Mouse (Mus musculus) forebrain, embryonic 10.5 days (tissue): ENCODE measurements around the gene AC124108.1. TPM values are rescaled to one million over a fixed set of nuclear protein-coding genes. Genes with fewer than 3 reads are reported as not detected.

Source experiments
- DNase-seq: peaks from one replicate; pipeline ENCODE4 v3.0.0-alpha.2; 2017; ENCODE audit warnings: low spot score; ENCODE audit errors: extremely low spot score
- H3K27ac ChIP-seq: fragments of 300-500 bp; sonication (generic); 2 replicates; pipeline ENCODE4 v1.5.1; 2016; ENCODE audit warnings: mild to moderate bottlenecking
- H3K27me3 ChIP-seq: fragments of 300-500 bp; sonication (generic); 2 replicates; pipeline ENCODE4 v1.6.1; 2016; ENCODE audit warnings: mild to moderate bottlenecking; ENCODE audit not compliant: poor library complexity, severe bottlenecking
- H3K36me3 ChIP-seq: fragments of 300-500 bp; sonication (generic); replicated peaks from 2 replicates; pipeline ENCODE4 v1.6.1; 2016; ENCODE audit warnings: mild to moderate bottlenecking, moderate library complexity
- H3K4me1 ChIP-seq: fragments of 300-500 bp; sonication (generic); 2 replicates; pipeline ENCODE4 v1.6.1; 2016
- H3K4me3 ChIP-seq: fragments of 300-500 bp; sonication (generic); 2 replicates; pipeline ENCODE4 v1.5.1; 2016; ENCODE audit warnings: mild to moderate bottlenecking, moderate library complexity
- H3K9me3 ChIP-seq: fragments of 300-500 bp; sonication (generic); 2 replicates; pipeline ENCODE4 v1.6.1; 2016; ENCODE audit warnings: mild to moderate bottlenecking, moderate library complexity
- WGBS: fragments of 180-500 bp; shearing (Covaris S2); methylation state at CpG from one replicate; pipeline ENCODE4 v1.1.7; 2016; 5-methylcytosine and 5-hydroxymethylcytosine counted together
- polyA plus RNA-seq: library from polyadenylated mRNA; unstranded; fragments of >200 nt; fragmentation: Nextera tagmentation; extraction: Ambion mirVana; gene quantifications from 2 replicates; pipeline ENCODE4 v1.2.1, GENCODE M21; 2016

AC124108.1 gene
- polyA plus RNA-seq, 1 experiment from 2014 or later = 3.3 TPM

DNA sequence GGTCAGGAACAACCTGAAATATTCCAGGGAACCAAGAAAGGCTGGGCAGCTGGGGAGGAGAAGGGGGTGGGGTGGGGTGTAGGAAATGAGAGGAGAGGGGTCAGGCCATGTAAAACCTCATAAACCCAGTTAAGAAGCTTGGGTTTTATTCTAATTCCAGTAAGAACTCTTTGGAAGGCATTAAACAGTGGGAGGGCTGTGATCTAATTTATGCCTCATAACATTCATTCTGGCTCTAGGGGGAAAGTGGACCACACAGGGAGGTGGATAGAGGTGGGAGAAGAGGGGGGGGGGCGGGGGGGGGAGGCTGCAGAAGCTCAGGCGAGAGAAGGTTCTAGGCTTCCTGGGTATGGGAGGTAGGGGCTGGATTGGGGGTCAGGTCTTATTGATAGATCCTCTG lies 19.6 kb upstream of the AC124108.1 start:
- no peaks in the 10 kb centered on the region for H3K9me3 ChIP-seq
- peaks cover 52% of the 10 kb centered on the region for H3K27me3 ChIP-seq
- 54% methylated on average over 1 of the region's 2 CpGs for WGBS
- DNase-seq = no peak
- no peak overlapping the region for H3K27ac ChIP-seq
- no peak overlapping the region for H3K4me3 ChIP-seq
- H3K4me1 ChIP-seq = peaks cover 31% of the 10 kb centered on the region
- H3K36me3 ChIP-seq = no peaks in the 10 kb centered on the region

GRCm38 (mm10) chr1:132186303-132186702 lies 5.0 kb upstream of the AC124108.1 start:
- WGBS = 81% methylated on average over 4 of the region's 4 CpGs
- DNase-seq = no peak
- peaks cover 63% of the 10 kb centered on the region for H3K27me3 ChIP-seq
- H3K9me3 ChIP-seq = no peaks in the 10 kb centered on the region
- H3K4me1 ChIP-seq = peaks cover 50% of the 10 kb centered on the region
- H3K27ac ChIP-seq = no peak overlapping the region
- H3K4me3 ChIP-seq = no peak overlapping the region
- no peaks in the 10 kb centered on the region for H3K36me3 ChIP-seq

- H3K4me1 ChIP-seq = peaks cover 63% of the 10 kb centered on the region
- H3K4me3 ChIP-seq = no peak overlapping the region
- WGBS = 41% methylated on average over 9 of the region's 9 CpGs
- H3K36me3 ChIP-seq = peaks cover 3% of the 10 kb centered on the region
- DNase-seq = no peak
- no peak overlapping the region for H3K27ac ChIP-seq
- peaks cover 81% of the 10 kb centered on the region for H3K27me3 ChIP-seq
- no peaks in the 10 kb centered on the region for H3K9me3 ChIP-seq
Observed at GRCm38 (mm10) chr1:132188442-132189066, 2.7 kb upstream of the AC124108.1 start.

DNA sequence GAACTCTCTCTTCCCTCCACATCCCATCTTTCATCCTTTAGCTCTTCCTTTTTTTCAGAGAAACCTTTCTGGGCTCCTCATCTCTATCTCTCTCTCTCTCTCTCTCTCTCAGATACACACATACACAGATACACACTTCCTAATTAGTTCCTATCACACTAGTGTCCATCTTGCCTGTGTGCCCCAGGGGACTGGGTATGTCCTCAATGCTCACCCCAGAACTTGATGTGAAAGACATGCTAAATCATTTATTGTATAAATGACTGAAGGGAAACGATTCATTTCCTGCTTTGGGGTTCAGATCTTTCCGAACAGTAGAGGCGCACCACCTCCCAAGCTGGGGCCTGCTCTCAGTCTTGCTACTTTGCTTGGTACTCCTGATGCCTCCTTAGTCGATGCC lies 2.0 kb upstream of the AC124108.1 start:
- Histone ChIP-seq H3K4me1 (peaks cover 70% of the 10 kb centered on the region), H3K4me3 (peak overlapping the region; percentile 93), H3K9me3 (no peaks in the 10 kb centered on the region), H3K27ac (peak overlapping the region; percentile 100), H3K27me3 (peaks cover 83% of the 10 kb centered on the region), H3K36me3 (peaks cover 5% of the 10 kb centered on the region)
- 53% methylated on average over 4 of the region's 4 CpGs for WGBS
- DNase-seq = no peak

DNA sequence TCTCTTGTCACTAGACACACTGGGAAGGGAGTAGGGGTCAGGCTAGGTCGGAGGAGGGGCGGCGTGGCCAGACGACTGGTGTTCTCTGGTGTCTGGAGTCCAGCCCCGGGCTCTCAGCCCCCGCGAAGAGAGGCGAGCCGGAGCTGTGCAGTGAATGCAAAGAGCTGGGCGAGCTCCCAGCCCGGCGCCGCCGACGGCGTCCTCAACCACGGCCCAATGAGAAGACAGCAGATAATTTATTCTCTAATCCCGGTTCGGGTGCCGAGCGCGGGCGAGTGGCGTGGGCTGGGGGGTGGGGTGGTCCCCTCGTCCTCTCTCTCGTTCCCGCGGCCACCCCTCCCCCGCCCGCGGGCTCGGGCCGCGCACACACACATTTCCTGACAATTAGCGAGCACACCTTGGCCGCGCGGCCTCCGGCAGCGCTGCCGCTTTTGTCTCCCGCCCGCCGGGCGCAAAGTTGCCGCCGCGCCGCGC lies 1.2 kb upstream of the AC124108.1 start:
- Histone ChIP-seq H3K27ac (peak overlapping the region; percentile 100), H3K36me3 (peaks cover 9% of the 10 kb centered on the region), H3K4me3 (peak overlapping the region; percentile 93), H3K27me3 (peaks cover 92% of the 10 kb centered on the region), H3K4me1 (peaks cover 78% of the 10 kb centered on the region), H3K9me3 (no peaks in the 10 kb centered on the region)
- WGBS = under 1% methylated on average over 44 of the region's 50 CpGs
- peak; percentile 85 for DNase-seq

DNA sequence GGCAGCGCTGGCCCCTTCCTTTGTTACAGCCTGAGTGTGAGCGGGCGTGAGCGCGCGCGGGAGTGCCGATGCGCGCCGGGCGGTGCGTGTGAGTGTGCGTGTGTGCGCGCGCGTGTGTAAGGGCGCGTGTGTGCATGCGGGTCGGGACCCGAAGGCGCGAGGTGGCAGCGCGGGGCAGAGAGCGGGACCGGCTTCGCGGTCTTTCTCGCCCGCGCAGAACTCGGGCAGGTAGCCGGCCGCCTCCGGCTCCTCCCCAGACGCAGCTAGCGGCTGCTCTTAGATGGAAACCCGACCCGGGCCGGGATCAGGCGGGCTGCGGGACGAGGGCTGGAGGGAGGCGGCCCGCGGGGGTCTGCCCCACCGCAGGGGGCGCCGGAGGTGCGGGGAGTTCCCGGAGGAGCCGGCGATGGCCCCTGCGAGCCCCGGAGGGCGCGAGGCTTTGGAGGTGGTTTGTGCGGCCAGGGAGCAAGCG lies 600 bp upstream of the AC124108.1 start:
- Histone ChIP-seq H3K27ac (peak overlapping the region; percentile 100), H3K4me1 (peaks cover 84% of the 10 kb centered on the region), H3K27me3 (peaks cover 97% of the 10 kb centered on the region), H3K4me3 (peak overlapping the region; percentile 93), H3K36me3 (peaks cover 9% of the 10 kb centered on the region), H3K9me3 (no peaks in the 10 kb centered on the region)
- WGBS = under 1% methylated on average over 62 of the region's 62 CpGs
- peak; percentile 62 for DNase-seq

DNA sequence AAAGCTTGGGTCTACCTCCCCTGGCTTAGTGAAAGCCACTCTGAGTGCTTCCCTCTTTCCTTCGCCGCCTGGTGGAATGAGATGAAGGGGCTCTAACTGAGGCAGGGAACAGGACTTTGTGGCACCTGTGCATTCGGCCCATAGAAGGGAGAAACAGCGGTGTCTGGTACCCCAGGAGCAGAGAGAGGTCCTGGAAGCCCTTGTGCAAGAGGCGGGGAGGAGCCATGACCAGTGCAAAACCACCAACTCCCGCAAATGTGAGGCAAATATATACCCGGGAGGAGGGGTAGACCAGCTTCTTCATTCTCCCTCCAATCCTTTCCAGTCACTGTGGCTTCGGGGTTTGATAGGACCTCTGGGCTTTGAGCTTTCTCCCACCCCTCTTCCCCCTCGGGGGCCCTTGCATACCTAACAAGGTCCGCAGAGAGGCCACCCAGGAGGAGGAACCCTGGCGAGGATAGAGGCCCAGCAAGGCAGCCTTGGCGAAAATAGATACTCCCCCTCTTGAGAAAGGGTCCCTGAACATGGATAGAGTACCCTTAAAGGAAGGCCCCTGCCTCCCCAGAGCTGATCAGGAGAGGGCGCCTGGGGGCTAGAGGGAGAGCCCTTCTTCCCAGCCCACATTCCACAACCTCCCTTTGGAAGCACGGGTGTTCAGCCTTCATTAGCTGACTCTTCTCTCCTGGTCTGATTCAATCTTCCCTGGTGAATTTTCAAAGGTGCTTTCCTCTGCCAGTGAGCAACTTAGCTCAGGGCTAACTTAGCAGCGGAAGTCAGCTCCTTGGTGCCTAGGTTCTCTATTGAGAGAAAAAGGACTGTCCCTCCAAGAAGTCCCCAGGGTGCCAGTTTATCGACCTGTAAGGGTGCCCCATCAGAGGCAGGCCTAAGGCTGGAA lies 776 bp downstream of the AC124108.1 start:
- Histone ChIP-seq H3K4me3 (peak overlapping the region; percentile 93), H3K27ac (peak overlapping the region; percentile 100), H3K36me3 (peaks cover 9% of the 10 kb centered on the region), H3K27me3 (peaks cover 98% of the 10 kb centered on the region), H3K9me3 (no peaks in the 10 kb centered on the region), H3K4me1 (peaks cover 95% of the 10 kb centered on the region)
- 2% methylated on average over 16 of the region's 16 CpGs for WGBS
- peak; percentile 65 for DNase-seq

DNA sequence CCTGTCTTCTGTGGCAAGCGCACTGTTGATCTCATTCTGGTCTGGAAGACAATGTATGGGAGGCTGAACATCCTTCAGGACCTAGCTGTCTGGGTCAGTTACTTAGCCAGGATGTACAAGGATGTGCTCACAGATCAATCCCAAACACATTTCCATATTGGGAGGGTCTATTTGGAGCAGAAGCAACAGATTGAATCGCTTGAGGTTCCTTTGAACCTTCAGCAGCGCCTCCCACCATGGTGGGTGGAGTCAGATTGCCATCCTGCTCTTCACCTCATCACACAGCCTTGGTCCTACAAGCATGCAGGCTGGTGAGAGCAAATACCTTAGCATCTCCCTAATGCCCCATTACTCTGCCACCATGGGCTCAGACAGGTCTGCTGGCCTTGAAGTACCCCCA lies 2.5 kb downstream of the AC124108.1 start:
- DNase-seq = no peak
- Histone ChIP-seq H3K9me3 (no peaks in the 10 kb centered on the region), H3K27me3 (peaks cover 98% of the 10 kb centered on the region), H3K36me3 (peaks cover 9% of the 10 kb centered on the region), H3K4me3 (peak overlapping the region; percentile 93), H3K4me1 (peaks cover 100% of the 10 kb centered on the region), H3K27ac (peak overlapping the region; percentile 100)
- WGBS = 75% methylated on average over 3 of the region's 3 CpGs

DNA sequence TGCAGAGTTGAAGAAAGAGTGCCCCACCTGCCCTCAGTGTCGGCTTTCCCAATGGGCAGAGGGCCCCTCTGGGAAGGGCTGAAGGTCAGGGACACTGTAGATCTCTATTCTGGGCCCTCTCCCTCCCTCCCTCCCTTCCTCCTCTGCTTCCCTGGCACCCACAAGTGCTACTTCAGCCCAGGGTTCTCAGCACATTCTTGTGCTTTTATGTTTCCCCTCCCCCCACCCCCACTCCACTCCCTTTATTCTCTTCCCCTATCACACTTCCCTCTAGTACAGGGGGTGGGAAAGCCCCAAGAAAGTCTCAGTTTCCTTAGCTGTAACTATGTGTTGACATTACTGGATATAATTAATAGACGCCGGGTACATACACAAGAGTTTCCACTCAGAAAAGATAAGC lies 3.4 kb downstream of the AC124108.1 start:
- DNase-seq = no peak
- Histone ChIP-seq H3K9me3 (no peaks in the 10 kb centered on the region), H3K4me1 (peaks cover 100% of the 10 kb centered on the region), H3K4me3 (peak overlapping the region; percentile 93; the same call in 1 of the 2 replicates), H3K36me3 (peaks cover 14% of the 10 kb centered on the region), H3K27me3 (peaks cover 97% of the 10 kb centered on the region), H3K27ac (peak overlapping the region; percentile 100)
- 46% methylated on average over 3 of the region's 3 CpGs for WGBS

- Histone ChIP-seq H3K27me3 (peaks cover 96% of the 10 kb centered on the region), H3K36me3 (peaks cover 14% of the 10 kb centered on the region), H3K4me3 (peak overlapping the region; percentile 93; the same call in 1 of the 2 replicates), H3K27ac (peak overlapping the region; percentile 100), H3K9me3 (no peaks in the 10 kb centered on the region), H3K4me1 (peaks cover 100% of the 10 kb centered on the region)
- 28% methylated on average over 9 of the region's 9 CpGs for WGBS
- DNase-seq = no peak
Observed at GRCm38 (mm10) chr1:132195100-132195499, 3.8 kb downstream of the AC124108.1 start.

- no peak for DNase-seq
- H3K27ac ChIP-seq = peak overlapping the region; percentile 100
Observed at GRCm38 (mm10) chr1:132195681-132196080, 4.4 kb downstream of the AC124108.1 start.

GRCm38 (mm10) chr1:132196337-132196736 lies 5.1 kb downstream of the AC124108.1 start:
- whole genome bisulfite sequencing = 6% methylated on average over 7 of the region's 7 CpGs
- no peak for DNase-seq
- Histone ChIP-seq H3K9me3 (no peaks in the 10 kb centered on the region), H3K27ac (peak overlapping the region; percentile 100), H3K36me3 (peaks cover 14% of the 10 kb centered on the region), H3K27me3 (peaks cover 91% of the 10 kb centered on the region), H3K4me1 (peaks cover 100% of the 10 kb centered on the region), H3K4me3 (peak overlapping the region; percentile 93; the same call in 1 of the 2 replicates)

More at GRCm38 (mm10) chr1:132195681-132196080, 4.4 kb downstream of the AC124108.1 start:
- Histone ChIP-seq H3K4me3 (peak overlapping the region; percentile 93; the same call in 1 of the 2 replicates), H3K9me3 (no peaks in the 10 kb centered on the region), H3K4me1 (peaks cover 100% of the 10 kb centered on the region), H3K27me3 (peaks cover 95% of the 10 kb centered on the region), H3K36me3 (peaks cover 14% of the 10 kb centered on the region)
- WGBS = 22% methylated on average over 5 of the region's 5 CpGs
